Comparison of ENCODE assay signal across 11 mouse cellular contexts in the genomic region with DNA sequence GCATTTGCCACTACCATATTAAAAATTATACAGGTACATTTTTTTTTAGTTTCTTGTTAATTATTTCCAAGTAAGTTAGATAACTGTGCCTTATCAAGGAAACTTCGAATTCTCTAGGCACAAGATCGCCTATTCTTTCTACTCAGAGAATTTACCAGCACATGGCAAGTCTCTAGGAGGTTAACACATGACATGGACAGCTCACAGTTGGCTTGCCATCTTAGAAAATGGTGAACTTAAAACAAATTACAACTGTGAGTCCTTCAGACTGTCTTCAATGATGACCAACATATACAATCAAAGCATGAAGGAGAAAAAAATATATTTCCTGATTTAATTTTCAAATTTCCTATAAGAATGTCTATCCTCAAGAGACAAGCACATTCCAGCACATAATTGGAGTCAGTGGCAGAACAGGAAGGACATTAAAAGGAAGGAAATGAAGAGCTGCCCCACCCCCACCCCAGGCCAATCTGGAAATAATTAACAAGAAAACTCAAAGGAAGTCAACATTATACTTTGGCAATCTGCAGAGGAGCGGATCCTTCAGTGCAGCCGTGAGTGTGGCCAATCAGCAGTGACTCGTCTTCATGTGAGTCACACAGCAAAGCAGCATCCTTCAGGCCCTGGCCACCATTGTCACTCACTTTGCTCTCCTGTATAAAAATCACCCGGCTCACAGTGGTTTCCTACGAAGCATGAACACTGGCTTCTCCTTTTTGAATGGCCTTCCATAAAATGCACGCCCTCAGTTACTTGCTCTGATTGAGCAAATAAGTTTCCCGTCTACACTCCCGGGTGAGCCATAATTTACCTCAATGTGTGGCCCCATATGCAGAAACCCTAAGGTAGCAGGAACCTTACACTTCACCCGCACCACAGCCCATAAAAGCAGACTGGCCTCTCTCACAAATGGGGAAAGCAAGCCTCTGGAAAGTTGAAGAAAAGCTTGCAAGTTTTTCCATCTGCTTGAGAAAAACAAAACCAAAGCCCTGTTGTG. TPM values are rescaled to one million over a fixed set of nuclear protein-coding genes. Genes with fewer than 3 reads are reported as not detected.
DNase-seq lines count a peak whose midpoint lies in the region; ATAC-seq lines count a peak whose summit lies in the region.
"Had no signal": no experiment of that assay in that cellular context is flagged by ENCODE, and none has a peak within 500 bp of the region (broad histone marks: within the 10 kb centered on the region; RNA-seq: fewer than 3 reads in every experiment).

No protein-coding gene starts in this region.

- no peaks in the 10 kb centered on the region for H3K9me3 ChIP-seq in liver, embryonic 11.5 days (ENCODE audit: control insufficient read depth, low read length)
- no peaks in the 10 kb centered on the region for H3K9me3 ChIP-seq in embryonic facial prominence, embryonic 11.5 days (replicated peaks; ENCODE audit: control insufficient read depth, low read length)
- no peaks in the 10 kb centered on the region for H3K9me3 ChIP-seq in stomach, embryonic 14.5 days (ENCODE audit: control insufficient read depth, low read depth, low read length)
- no peaks in the 10 kb centered on the region for H3K9me3 ChIP-seq in midbrain, embryonic 15.5 days
- H3K9me3 ChIP-seq: G1E; liver, embryonic 13.5 days had no signal

- no peaks in the 10 kb centered on the region for H3K27me3 ChIP-seq in liver, embryonic 11.5 days (replicated peaks; ENCODE audit: control insufficient read depth, insufficient read depth, low read length)
- H3K27me3 ChIP-seq in embryonic facial prominence, embryonic 11.5 days (ENCODE audit: control insufficient read depth, insufficient read depth, low read length), result no peaks in the 10 kb centered on the region
- no peaks in the 10 kb centered on the region for H3K27me3 ChIP-seq in stomach, embryonic 14.5 days (ENCODE audit: control insufficient read depth, insufficient read depth, low read length)
- no peaks in the 10 kb centered on the region for H3K27me3 ChIP-seq in midbrain, embryonic 15.5 days (replicated peaks)
- H3K27me3 ChIP-seq: liver, embryonic 13.5 days had no signal

- no peak for ATAC-seq in liver, embryonic 11.5 days (replicated peaks; ENCODE audit: low FRiP score)
- ATAC-seq in embryonic facial prominence, embryonic 11.5 days (replicated peaks; ENCODE audit: insufficient number of reproducible peaks, low FRiP score, low TSS enrichment, low read depth), result 0 out of 2 replicates have a peak, but pooled peaks have one; percentile 66
- peak; percentile 46; the same call in 1 of the 2 replicates for ATAC-seq in stomach, embryonic 14.5 days (ENCODE audit: insufficient number of reproducible peaks, insufficient read depth, low FRiP score, low read depth)
- ATAC-seq in midbrain, embryonic 15.5 days (replicated peaks), result no peak

- H3K9ac ChIP-seq in liver, embryonic 11.5 days (ENCODE audit: low read depth, low read length), result no peak overlapping the region
- H3K9ac ChIP-seq in embryonic facial prominence, embryonic 11.5 days (replicated peaks; ENCODE audit: low read length), result no peak overlapping the region
- H3K9ac ChIP-seq in stomach, embryonic 14.5 days (replicated peaks; ENCODE audit: low read depth, low read length), result no peak overlapping the region
- no peak overlapping the region for H3K9ac ChIP-seq in midbrain, embryonic 15.5 days
- H3K9ac ChIP-seq: liver, embryonic 13.5 days had no signal

- no peak overlapping the region for H3K4me2 ChIP-seq in liver, embryonic 11.5 days
- no peak overlapping the region for H3K4me2 ChIP-seq in embryonic facial prominence, embryonic 11.5 days (ENCODE audit: low read depth, low read length)
- no peak overlapping the region for H3K4me2 ChIP-seq in stomach, embryonic 14.5 days (replicated peaks; ENCODE audit: low read depth, low read length)
- H3K4me2 ChIP-seq in midbrain, embryonic 15.5 days, result no peak overlapping the region
- H3K4me2 ChIP-seq: liver, embryonic 13.5 days had no signal

- peak; percentile 19 for DNase-seq in liver
- no peak for DNase-seq in liver, embryonic 11.5 days (ENCODE audit: low spot score)
- peak; percentile 70 for DNase-seq in embryonic facial prominence, embryonic 11.5 days (ENCODE audit: low spot score)
- peak; percentile 9 to 56 for DNase-seq in kidney, postnatal 25 days
- DNase-seq in spleen, postnatal 10 days (ENCODE audit: low spot score in 2 of 2), result no peak
- DNase-seq in ovary, postnatal 36 days (ENCODE audit: low spot score), result no peak
- DNase-seq: cerebellum, adult 2 months; liver, embryonic 13.5 days had no signal

- no peaks in the 10 kb centered on the region for H3K4me1 ChIP-seq in liver, embryonic 11.5 days (replicated peaks; ENCODE audit: control insufficient read depth, insufficient read depth, low read length)
- no peaks in the 10 kb centered on the region for H3K4me1 ChIP-seq in embryonic facial prominence, embryonic 11.5 days (ENCODE audit: control insufficient read depth, insufficient read depth, low read length)
- peaks cover 11% of the 10 kb centered on the region; the same call in 1 of the 2 replicates for H3K4me1 ChIP-seq in stomach, embryonic 14.5 days (ENCODE audit: control insufficient read depth, insufficient read depth, low read length)
- H3K4me1 ChIP-seq in midbrain, embryonic 15.5 days, result no peaks in the 10 kb centered on the region

- no peaks in the 10 kb centered on the region for H3K36me3 ChIP-seq in liver, embryonic 11.5 days (ENCODE audit: control insufficient read depth, insufficient read depth, low read length)
- no peaks in the 10 kb centered on the region for H3K36me3 ChIP-seq in embryonic facial prominence, embryonic 11.5 days (replicated peaks; ENCODE audit: control insufficient read depth, insufficient read depth, low read depth, low read length)
- no peaks in the 10 kb centered on the region for H3K36me3 ChIP-seq in stomach, embryonic 14.5 days (ENCODE audit: control insufficient read depth, insufficient read depth, low read length)
- H3K36me3 ChIP-seq in midbrain, embryonic 15.5 days (replicated peaks), result no peaks in the 10 kb centered on the region
- H3K36me3 ChIP-seq: liver, embryonic 13.5 days had no signal

- no peak overlapping the region for H3K27ac ChIP-seq in liver, embryonic 11.5 days (ENCODE audit: low read depth, low read length)
- peak overlapping the region; percentile 6 for H3K27ac ChIP-seq in embryonic facial prominence, embryonic 11.5 days (replicated peaks; ENCODE audit: low read depth, low read length)
- no peak overlapping the region for H3K27ac ChIP-seq in stomach, embryonic 14.5 days (ENCODE audit: low read length)
- no peak overlapping the region for H3K27ac ChIP-seq in midbrain, embryonic 15.5 days
- H3K27ac ChIP-seq: liver, embryonic 13.5 days had no signal

- 61% methylated on average over 11 of the region's 11 CpGs for WGBS in liver, embryonic 11.5 days
- WGBS in embryonic facial prominence, embryonic 11.5 days, result 43% methylated on average over 11 of the region's 11 CpGs
- 63% methylated on average over 11 of the region's 11 CpGs for WGBS in stomach, embryonic 14.5 days
- WGBS in midbrain, embryonic 15.5 days, result 81% methylated on average over 11 of the region's 11 CpGs

- H3K4me3 ChIP-seq in liver, embryonic 11.5 days (ENCODE audit: low read depth, low read length), result no peak overlapping the region
- H3K4me3 ChIP-seq in embryonic facial prominence, embryonic 11.5 days (ENCODE audit: low read depth, low read length), result no peak overlapping the region
- no peak overlapping the region for H3K4me3 ChIP-seq in stomach, embryonic 14.5 days (ENCODE audit: low read depth, low read length)
- H3K4me3 ChIP-seq in midbrain, embryonic 15.5 days, result no peak overlapping the region
- H3K4me3 ChIP-seq: liver, embryonic 13.5 days had no signal

RNA-seq across cellular contexts. Expression of gene Mnd1, which starts 26.4 kb away (rescaled TPM):
- 13.2 and 14.2 TPM in 2 replicates for polyA plus RNA-seq in liver, embryonic 11.5 days (2014; fragmentation: Nextera tagmentation; extraction: Ambion mirVana)
- 16.5 and 18.5 TPM in 2 replicates for polyA plus RNA-seq in embryonic facial prominence, embryonic 11.5 days (2014; fragmentation: Nextera tagmentation; extraction: Ambion mirVana)
- polyA plus RNA-seq in stomach, embryonic 14.5 days (2014; fragmentation: Nextera tagmentation; extraction: Ambion mirVana), result 15.2 and 18.2 TPM in 2 replicates
- polyA plus RNA-seq in midbrain, embryonic 15.5 days (2015; fragmentation: Nextera tagmentation; extraction: Ambion mirVana), result 1.6 and 1.8 TPM in 2 replicates

RNA-seq across cellular contexts. Expression of gene Gm6525, which starts 44.7 kb away (rescaled TPM):
- polyA plus RNA-seq in liver, embryonic 11.5 days (2014; fragmentation: Nextera tagmentation; extraction: Ambion mirVana), result 0.27 and 0.48 TPM in 2 replicates
- 0.21 and 0.42 TPM in 2 replicates for polyA plus RNA-seq in embryonic facial prominence, embryonic 11.5 days (2014; fragmentation: Nextera tagmentation; extraction: Ambion mirVana)
- 1.2 and 1.7 TPM in 2 replicates for polyA plus RNA-seq in stomach, embryonic 14.5 days (2014; fragmentation: Nextera tagmentation; extraction: Ambion mirVana)
- polyA plus RNA-seq in midbrain, embryonic 15.5 days (2015; fragmentation: Nextera tagmentation; extraction: Ambion mirVana), result 2.0 and 2.5 TPM in 2 replicates
- polyA plus RNA-seq: cerebellum, adult 2 months; G1E; liver, embryonic 13.5 days had no signal

Comparison
In these comparisons a context has a peak if more than half of its experiments do, and no peak if none do; other contexts are left out.
1. DNase-seq: peak in liver (single experiment), embryonic facial prominence, embryonic 11.5 days (single experiment) and kidney, postnatal 25 days (2 of 2); none in liver, embryonic 11.5 days (single experiment), spleen, postnatal 10 days (0 of 2) and ovary, postnatal 36 days (single experiment).
2. ATAC-seq: peak in embryonic facial prominence, embryonic 11.5 days (single experiment) and stomach, embryonic 14.5 days (single experiment); none in liver, embryonic 11.5 days (single experiment) and midbrain, embryonic 15.5 days (single experiment).